Mouse (Mus musculus): ENCODE results near the gene Knop1. TPM values are rescaled to one million over a fixed set of nuclear protein-coding genes. Genes with fewer than 3 reads are reported as not detected.

Gene Knop1
- polyA plus RNA-seq, 1 experiment = 24.1 TPM

DNA sequence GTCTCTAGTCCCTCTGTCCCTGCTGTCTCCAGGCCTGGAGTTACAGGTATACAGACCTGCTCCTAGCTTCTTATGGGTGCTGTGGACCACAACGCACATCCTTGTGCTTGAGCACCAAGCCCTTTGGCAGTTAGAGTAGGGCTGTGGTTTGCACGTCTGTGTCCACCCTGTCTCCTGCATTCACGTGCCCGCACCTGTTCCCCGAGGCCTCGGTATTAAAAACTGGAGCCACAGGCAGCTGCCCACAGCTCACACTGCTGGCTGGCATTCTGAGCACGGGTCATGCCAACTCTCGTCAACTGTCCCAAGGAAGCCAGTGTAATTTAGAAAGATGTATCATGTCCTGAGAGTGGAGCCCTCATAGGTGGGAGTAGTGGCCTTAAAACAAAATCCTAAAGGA, 60.3 kb downstream of the Knop1 start:
- H3K79me3 ChIP-seq (ENCODE audit: low read depth) = no peaks in the 10 kb centered on the region
- H3K4me3 ChIP-seq (ENCODE audit: insufficient read depth, poor library complexity, severe bottlenecking) = no peak overlapping the region
- H3K27me3 ChIP-seq (ENCODE audit: control insufficient read depth, insufficient read depth, insufficient read length) = no peaks in the 10 kb centered on the region
- no peak overlapping the region for H3ac ChIP-seq (ENCODE audit: control insufficient read depth, insufficient read length, low read depth)
- TF ChIP-seq USF1 (IDR thresholded peaks at IDR 0.05; ENCODE audit: low read depth) = no peak
- TF ChIP-seq CEBPB (IDR thresholded peaks at IDR 0.05; ENCODE audit: low read depth) = no peak
- no peak for TF ChIP-seq MAX (IDR thresholded peaks at IDR 0.05)
- no peak for TF ChIP-seq CTCF (IDR thresholded peaks at IDR 0.05; ENCODE audit: control insufficient read depth, insufficient read depth, insufficient read length)
- no peak for TF ChIP-seq MYOD1 (IDR thresholded peaks at IDR 0.05; ENCODE audit: control insufficient read depth, insufficient read length, low read depth)
- TF ChIP-seq MYOG (IDR thresholded peaks at IDR 0.05; ENCODE audit: control insufficient read depth, extremely low read depth, insufficient read length) = no peak
- no peak for TF ChIP-seq FOSL1 (IDR thresholded peaks at IDR 0.05; ENCODE audit: insufficient read depth, low read length, poor library complexity, severe bottlenecking)
- no peaks in the 10 kb centered on the region for H3K79me2 ChIP-seq (ENCODE audit: control insufficient read depth, insufficient read depth)
- H3K36me3 ChIP-seq (ENCODE audit: control insufficient read depth, insufficient read depth) = peaks cover 4% of the 10 kb centered on the region

DNA sequence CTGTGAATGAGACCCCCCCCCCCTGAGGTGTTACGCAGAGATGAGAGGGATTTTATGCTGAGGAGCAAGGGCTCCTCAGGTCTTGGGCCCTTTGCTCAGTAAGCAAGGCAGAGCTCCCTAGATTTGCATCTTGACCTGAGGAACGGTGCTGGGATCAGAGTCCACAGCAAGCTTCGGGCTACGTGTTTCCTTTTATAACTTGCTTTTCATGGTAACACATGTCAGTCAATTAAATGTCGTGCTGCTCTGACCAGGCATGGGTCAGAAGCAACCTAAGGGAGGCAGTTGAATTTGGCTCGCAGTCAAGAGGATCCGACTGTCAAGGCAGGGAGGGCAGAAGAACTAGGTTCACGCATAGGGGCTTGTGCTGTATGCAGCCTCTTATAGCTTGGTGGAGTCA, 62.2 kb downstream of the Knop1 start:
- H3K27me3 ChIP-seq (ENCODE audit: control insufficient read depth, insufficient read depth, insufficient read length) = no peaks in the 10 kb centered on the region
- no peak overlapping the region for H3K4me3 ChIP-seq (ENCODE audit: insufficient read depth, poor library complexity, severe bottlenecking)
- no peak for TF ChIP-seq MYOD1 (IDR thresholded peaks at IDR 0.05; ENCODE audit: control insufficient read depth, insufficient read length, low read depth)
- no peak for TF ChIP-seq CEBPB (IDR thresholded peaks at IDR 0.05; ENCODE audit: low read depth)
- no peak for TF ChIP-seq FOSL1 (IDR thresholded peaks at IDR 0.05; ENCODE audit: insufficient read depth, low read length, poor library complexity, severe bottlenecking)
- no peak for TF ChIP-seq CTCF (IDR thresholded peaks at IDR 0.05; ENCODE audit: control insufficient read depth, insufficient read depth, insufficient read length)
- no peak for TF ChIP-seq MYOG (IDR thresholded peaks at IDR 0.05; ENCODE audit: control insufficient read depth, extremely low read depth, insufficient read length)
- TF ChIP-seq USF1 (IDR thresholded peaks at IDR 0.05; ENCODE audit: low read depth) = no peak
- TF ChIP-seq MAX (IDR thresholded peaks at IDR 0.05) = no peak
- no peaks in the 10 kb centered on the region for H3K79me2 ChIP-seq (ENCODE audit: control insufficient read depth, insufficient read depth)
- no peaks in the 10 kb centered on the region for H3K36me3 ChIP-seq (ENCODE audit: control insufficient read depth, insufficient read depth)
- no peaks in the 10 kb centered on the region for H3K79me3 ChIP-seq (ENCODE audit: low read depth)
- no peak overlapping the region for H3ac ChIP-seq (ENCODE audit: control insufficient read depth, insufficient read length, low read depth)

Other genes starting within 250 kb of the Knop1 start
- gene Gde1, start 150.5 kb downstream of the Knop1 start, polyA plus RNA-seq (2012; fragmentation: generic; extraction: Trizol) = 54.7 TPM
- gene Ccp110, start 143.7 kb downstream of the Knop1 start, polyA plus RNA-seq (2012; fragmentation: generic; extraction: Trizol) = 3.8 TPM
- gene Vps35l, start 116.0 kb downstream of the Knop1 start, polyA plus RNA-seq (2012; fragmentation: generic; extraction: Trizol) = 39.6 TPM
- 0.53 TPM for gene Iqck, start 502 bp downstream of the Knop1 start, polyA plus RNA-seq (2012; fragmentation: generic; extraction: Trizol)
- gene Gprc5b, start 139.0 kb upstream of the Knop1 start, polyA plus RNA-seq (2012; fragmentation: generic; extraction: Trizol) = 31.3 TPM

Data from C2C12 (cell line).